Mouse (Mus musculus) small intestine, adult 2 months (tissue): Measurements from ENCODE around the gene Sfmbt1.

Experiments used
- CTCF ChIP-seq: fragments of 200-500 bp; IDR thresholded peaks from 2 replicates; pipeline ENCODE4 v1.5.1; 2012; ENCODE audit warnings: low read depth, mild to moderate bottlenecking, control low read depth, inconsistent platforms, low read length, moderate library complexity, mixed read lengths; ENCODE audit not compliant: insufficient replicate concordance, insufficient read length; ENCODE audit errors: extremely low read depth
- POLR2A ChIP-seq: fragments of 200-500 bp; IDR thresholded peaks from 2 replicates; pipeline ENCODE4 v1.6.1; 2012; ENCODE audit warnings: low read depth, mild to moderate bottlenecking, control low read depth, inconsistent platforms, low read length, moderate library complexity

DNA sequence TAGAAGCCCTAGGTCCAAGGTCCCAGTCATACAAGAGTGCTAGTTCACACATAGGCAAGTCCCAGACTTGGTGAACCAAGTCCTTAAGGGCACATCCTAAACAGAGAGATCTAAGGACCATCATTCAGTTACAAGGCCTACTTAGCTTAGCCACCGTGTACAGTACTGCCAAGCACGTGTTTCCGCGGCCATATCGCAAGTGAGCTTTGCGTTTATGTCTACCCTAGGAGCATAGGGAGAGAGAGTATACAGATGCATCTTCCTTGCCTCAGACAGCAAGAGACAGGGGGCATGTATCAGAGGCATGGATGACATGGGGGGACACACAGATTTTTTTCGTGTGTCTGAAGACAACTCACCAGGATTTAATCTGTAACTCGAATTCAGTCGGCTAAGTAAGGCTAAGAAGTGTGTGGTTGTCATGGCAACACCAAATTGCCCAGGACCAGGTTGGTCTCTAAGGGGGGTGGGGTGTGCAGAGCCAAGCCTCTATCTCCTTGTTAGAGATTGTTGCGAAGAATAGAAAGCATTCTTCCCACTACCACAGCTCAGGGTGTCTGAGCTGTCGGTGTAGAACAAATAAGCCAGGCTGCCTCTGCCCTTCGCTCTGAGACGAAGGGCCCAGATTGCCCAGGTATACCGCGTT is 17.1 kb upstream of the Sfmbt1 start:
- TF ChIP-seq POLR2A = no peak
- no peak for TF ChIP-seq CTCF
